Mouse (Mus musculus) olfactory bulb, adult 2 months (tissue): ENCODE measurements around the gene Mslnl.

ENCODE experiments used
- CTCF ChIP-seq: fragments of 200-500 bp; IDR thresholded peaks from 2 replicates; pipeline ENCODE4 v1.5.1; 2012; ENCODE audit warnings: low read depth, mild to moderate bottlenecking, low read length, moderate library complexity; ENCODE audit not compliant: insufficient read depth
- POLR2A ChIP-seq: fragments of 200-500 bp; IDR thresholded peaks from 2 replicates; pipeline ENCODE4 v1.6.1; 2012; ENCODE audit warnings: mild to moderate bottlenecking, low read depth, low read length, moderate library complexity; ENCODE audit not compliant: insufficient read depth

DNA sequence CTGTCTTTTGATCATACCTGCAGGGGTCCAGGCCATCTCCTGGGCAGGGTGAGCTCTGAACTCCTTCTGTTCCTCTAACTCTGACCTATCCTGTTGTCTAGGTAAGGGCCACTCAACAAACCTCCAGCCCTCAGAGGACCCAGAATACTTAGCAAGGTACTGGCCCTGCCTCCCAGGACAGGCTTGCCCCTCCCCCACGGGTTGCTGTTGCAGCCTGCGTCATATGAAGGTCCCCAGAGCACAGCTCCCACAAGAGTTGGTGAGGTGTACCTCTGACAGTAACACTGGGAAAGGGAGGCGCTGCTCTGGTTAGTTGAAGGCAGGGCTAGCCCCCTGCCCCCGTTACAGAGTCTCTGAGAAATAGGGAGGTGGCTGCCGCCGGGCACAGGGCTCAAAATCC lies 19.7 kb upstream of the Mslnl start:
- TF ChIP-seq CTCF (no peak), POLR2A (no peak)
